In genomic region chr1:153033145-153033908, GRCm38 (mm10) we compare ENCODE assay signal across 17 mouse cellular contexts.
DNase-seq lines count a peak whose midpoint lies in the region; ATAC-seq and TF ChIP-seq lines count a peak whose summit lies in the region.
"Had no signal": no experiment of that assay in that cellular context is flagged by ENCODE, and none has a peak within 500 bp of the region (broad histone marks: within the 10 kb centered on the region; RNA-seq: fewer than 3 reads in every experiment).

No protein-coding gene starts in this region.

- H3K9ac ChIP-seq in midbrain, postnatal 0 days (replicated peaks; ENCODE audit: low read length, poor library complexity, severe bottlenecking) = no peak overlapping the region
- H3K9ac ChIP-seq in hindbrain, embryonic 13.5 days = no peak overlapping the region
- no peak overlapping the region for H3K9ac ChIP-seq in stomach, embryonic 16.5 days (ENCODE audit: low read length)
- H3K9ac ChIP-seq: liver, embryonic 12.5 days had no signal

- no peak for ATAC-seq in midbrain, postnatal 0 days (ENCODE audit: low FRiP score)
- ATAC-seq in hindbrain, embryonic 13.5 days (ENCODE audit: low FRiP score) = no peak
- no peak for ATAC-seq in stomach, embryonic 16.5 days (ENCODE audit: insufficient read depth, low FRiP score)
- ATAC-seq: inflammation-experienced regulatory T-cells, adult 6 months; liver, embryonic 12.5 days; midbrain, embryonic 16.5 days had no signal

- WGBS in cerebellum, adult 2 months = 51% methylated on average over 5 of the region's 5 CpGs
- 61% methylated on average over 5 of the region's 5 CpGs for WGBS in midbrain, embryonic 10.5 days
- 56% methylated on average over 5 of the region's 5 CpGs for WGBS in midbrain, postnatal 0 days
- WGBS in hindbrain, embryonic 13.5 days = 48% methylated on average over 5 of the region's 5 CpGs
- WGBS in stomach, embryonic 16.5 days = 73% methylated on average over 5 of the region's 5 CpGs

- H3K36me3 ChIP-seq in midbrain, embryonic 10.5 days = no peaks in the 10 kb centered on the region
- no peaks in the 10 kb centered on the region for H3K36me3 ChIP-seq in midbrain, postnatal 0 days (ENCODE audit: insufficient read depth, low read length)
- H3K36me3 ChIP-seq in hindbrain, embryonic 13.5 days = peaks cover 3% of the 10 kb centered on the region; the same call in 1 of the 2 replicates
- H3K36me3 ChIP-seq in stomach, embryonic 16.5 days (ENCODE audit: control insufficient read depth, insufficient read depth, low read length) = no peaks in the 10 kb centered on the region
- H3K36me3 ChIP-seq: liver, embryonic 12.5 days had no signal

- peak; percentile 39 for DNase-seq in cerebellum, adult 11-12 months
- no peak for DNase-seq in cerebellum, adult 2 months
- DNase-seq in midbrain, embryonic 10.5 days (ENCODE audit: low spot score) = no peak
- DNase-seq in midbrain, postnatal 0 days (ENCODE audit: low spot score) = no peak
- no peak for DNase-seq in spleen, adult 18-20 months
- no peak for DNase-seq in kidney, postnatal 14 days
- DNase-seq: cerebellum, adult 11 months; heart, adult 11 months; kidney, postnatal 10 days; left cerebral cortex, postnatal 4 days; lung, postnatal 14 days; right cerebral cortex, postnatal 14 days had no signal

- no peak overlapping the region for H3K4me2 ChIP-seq in midbrain, postnatal 0 days (ENCODE audit: low read depth, low read length, poor library complexity, severe bottlenecking)
- no peak overlapping the region for H3K4me2 ChIP-seq in hindbrain, embryonic 13.5 days
- no peak overlapping the region for H3K4me2 ChIP-seq in stomach, embryonic 16.5 days (ENCODE audit: low read depth, low read length)
- H3K4me2 ChIP-seq: liver, embryonic 12.5 days had no signal

- no peak for TF ChIP-seq POLR2A in cerebellum, adult 2 months (IDR thresholded peaks at IDR 0.05; ENCODE audit: borderline replicate concordance, insufficient read depth, low read length)

- H3K4me1 ChIP-seq in cerebellum, adult 2 months (ENCODE audit: control insufficient read depth, insufficient read depth, low read length) = peaks cover 37% of the 10 kb centered on the region
- H3K4me1 ChIP-seq in midbrain, embryonic 10.5 days = peaks cover 50% of the 10 kb centered on the region
- peaks cover 11% of the 10 kb centered on the region; the same call in 1 of the 2 replicates for H3K4me1 ChIP-seq in midbrain, postnatal 0 days (ENCODE audit: insufficient read depth, low read length)
- H3K4me1 ChIP-seq in hindbrain, embryonic 13.5 days (replicated peaks) = peaks cover 60% of the 10 kb centered on the region
- peaks cover 14% of the 10 kb centered on the region for H3K4me1 ChIP-seq in stomach, embryonic 16.5 days (ENCODE audit: control insufficient read depth, insufficient read depth, low read length)

- no peak for TF ChIP-seq CTCF in cerebellum, adult 2 months (IDR thresholded peaks at IDR 0.05; ENCODE audit: borderline replicate concordance, insufficient read depth, low read depth, low read length)
- no peak for TF ChIP-seq CTCF in midbrain, postnatal 0 days (IDR thresholded peaks at IDR 0.05)

- H3K27ac ChIP-seq in cerebellum, adult 2 months (ENCODE audit: insufficient read depth, low read length) = no peak overlapping the region
- 0 out of 2 replicates have a peak overlapping the region, but pooled peaks have one; percentile 39 for H3K27ac ChIP-seq in midbrain, embryonic 10.5 days (replicated peaks)
- no peak overlapping the region for H3K27ac ChIP-seq in midbrain, postnatal 0 days (ENCODE audit: low read depth, low read length)
- peak overlapping the region; percentile 41 for H3K27ac ChIP-seq in hindbrain, embryonic 13.5 days
- peak overlapping the region; percentile 58; the same call in 1 of the 2 replicates for H3K27ac ChIP-seq in stomach, embryonic 16.5 days (ENCODE audit: low read length)
- H3K27ac ChIP-seq: liver, embryonic 12.5 days had no signal

- H3K9me3 ChIP-seq in midbrain, embryonic 10.5 days (replicated peaks) = peaks cover 4% of the 10 kb centered on the region; the same call in 1 of the 2 replicates
- no peaks in the 10 kb centered on the region for H3K9me3 ChIP-seq in midbrain, postnatal 0 days (ENCODE audit: low read length)
- no peaks in the 10 kb centered on the region for H3K9me3 ChIP-seq in hindbrain, embryonic 13.5 days
- H3K9me3 ChIP-seq in stomach, embryonic 16.5 days (replicated peaks; ENCODE audit: control insufficient read depth, low read length) = no peaks in the 10 kb centered on the region
- H3K9me3 ChIP-seq: liver, embryonic 12.5 days had no signal

- H3K27me3 ChIP-seq in cerebellum, adult 2 months (ENCODE audit: control insufficient read depth, insufficient read depth, low read length) = no peaks in the 10 kb centered on the region
- H3K27me3 ChIP-seq in midbrain, embryonic 10.5 days (ENCODE audit: low read depth, poor library complexity, severe bottlenecking) = no peaks in the 10 kb centered on the region
- no peaks in the 10 kb centered on the region for H3K27me3 ChIP-seq in midbrain, postnatal 0 days (ENCODE audit: insufficient read depth, low read length)
- no peaks in the 10 kb centered on the region for H3K27me3 ChIP-seq in hindbrain, embryonic 13.5 days
- no peaks in the 10 kb centered on the region for H3K27me3 ChIP-seq in stomach, embryonic 16.5 days (ENCODE audit: control insufficient read depth, insufficient read depth, low read length)
- H3K27me3 ChIP-seq: liver, embryonic 12.5 days had no signal

- no peak overlapping the region for H3K4me3 ChIP-seq in cerebellum, adult 2 months (replicated peaks; ENCODE audit: insufficient read depth, low read depth, low read length)
- no peak overlapping the region for H3K4me3 ChIP-seq in midbrain, embryonic 10.5 days
- H3K4me3 ChIP-seq in midbrain, postnatal 0 days (ENCODE audit: low read depth, low read length) = no peak overlapping the region
- no peak overlapping the region for H3K4me3 ChIP-seq in hindbrain, embryonic 13.5 days
- H3K4me3 ChIP-seq in stomach, embryonic 16.5 days (replicated peaks; ENCODE audit: low read length) = no peak overlapping the region
- H3K4me3 ChIP-seq: liver, embryonic 12.5 days had no signal

Comparison
In these comparisons a context has a peak if more than half of its experiments do, and no peak if none do; other contexts are left out.
1. H3K27ac ChIP-seq: peak in midbrain, embryonic 10.5 days (single experiment), hindbrain, embryonic 13.5 days (single experiment) and stomach, embryonic 16.5 days (single experiment); none in cerebellum, adult 2 months (single experiment) and midbrain, postnatal 0 days (single experiment).